Mouse (Mus musculus): ENCODE results near the gene Frmd8. TPM values are rescaled to one million over a fixed set of nuclear protein-coding genes. Genes with fewer than 3 reads are reported as not detected.

Frmd8 gene
- total RNA-seq, 2 experiments from 2014 or later = 8.9 to 11.1 TPM

- intact Hi-C loops (cut with DNase I) = loop anchor here (2.0 kb wide), 1 partner anchor 18 kb away; no protein-coding TSS in a partner anchor
- no peak for DNase-seq (ENCODE audit: low spot score)
These were observed 74.2 kb downstream of the Frmd8 start for GRCm38 (mm10) chr19:5800632-5801431.

DNA sequence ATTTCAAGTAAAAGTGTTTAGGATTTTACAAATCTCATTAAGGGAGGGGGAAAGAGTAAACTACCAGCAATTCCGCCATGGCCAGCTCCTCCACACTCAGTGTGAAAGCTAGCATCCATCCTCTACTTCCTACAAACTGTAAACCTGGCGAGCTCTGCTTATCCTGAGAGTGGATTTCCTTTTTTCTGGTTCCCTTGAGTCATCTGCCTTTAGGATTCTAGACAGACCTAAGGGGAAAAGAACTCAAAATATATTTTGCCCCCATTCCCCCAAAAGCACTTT is 74.8 kb downstream of the Frmd8 start:
- DNase-seq (ENCODE audit: low spot score) = no peak
- intact Hi-C loops (cut with DNase I) = loop anchor here (2.0 kb wide), 1 partner anchor 19 kb away; no protein-coding TSS in a partner anchor

Other genes starting within 250 kb of the Frmd8 start
- 10 to 100 TPM; 22.7 to 29.9 TPM for gene Rela, start 237.8 kb downstream of the Frmd8 start, total RNA-seq (2021)
- 10 to 100 TPM; 23.3 to 31.3 TPM for gene Sipa1, start 211.6 kb downstream of the Frmd8 start, total RNA-seq (2021)
- gene Map3k11, start 186.5 kb downstream of the Frmd8 start, total RNA-seq (2021) = 10 to 100 TPM; 24.0 to 30.4 TPM
- gene Pcnx3, start 186.4 kb downstream of the Frmd8 start, total RNA-seq (2021) = 10 to 100 TPM; 17.8 to 18.0 TPM
- not detected for gene Kcnk7, start 170.9 kb downstream of the Frmd8 start, total RNA-seq (2021)
- 100 to 1,000 TPM; 140 to 149 TPM for gene Ehbp1l1, start 149.0 kb downstream of the Frmd8 start, total RNA-seq (2021)
- gene Fam89b, start 145.6 kb downstream of the Frmd8 start, total RNA-seq (2021) = 10 to 100 TPM; 29.5 to 31.5 TPM
- 10 to 100 TPM; 36.6 to 37.2 TPM for gene Ltbp3, start 134.4 kb downstream of the Frmd8 start, total RNA-seq (2021)
- gene Scyl1, start 103.9 kb downstream of the Frmd8 start, total RNA-seq (2021) = 10 to 100 TPM; 63.5 to 64.1 TPM
- 1 to 10 TPM; 3.5 to 4.1 TPM for gene Slc25a45, start 2.5 kb upstream of the Frmd8 start, total RNA-seq (2021)
- gene Tigd3, start 18.9 kb upstream of the Frmd8 start, total RNA-seq (2021) = under 1 TPM; 0.22 to 0.68 TPM
- 10 to 100 TPM; 87.4 to 96.1 TPM for gene Dpf2, start 37.7 kb upstream of the Frmd8 start, total RNA-seq (2021)
- gene Cdc42ep2, start 49.5 kb upstream of the Frmd8 start, total RNA-seq (2021) = 1 to 10 TPM; 9.1 to 9.8 TPM
- 10 to 100 TPM in 1 of 2 experiments, 1 to 10 TPM in 1; 8.9 to 11.2 TPM for gene Pola2, start 88.9 kb upstream of the Frmd8 start, total RNA-seq (2021)
- gene Slc22a20, start 110.9 kb upstream of the Frmd8 start, total RNA-seq (2021) = not detected
- gene Capn1, start 140.6 kb upstream of the Frmd8 start, total RNA-seq (2021) = 10 to 100 TPM; 27.5 to 32.8 TPM
- 10 to 100 TPM; 20.6 to 22.4 TPM for gene Syvn1, start 171.3 kb upstream of the Frmd8 start, total RNA-seq (2021)
- gene Mrpl49, start 182.5 kb upstream of the Frmd8 start, total RNA-seq (2021) = 10 to 100 TPM; 39.0 to 39.2 TPM
- gene Fau, start 182.6 kb upstream of the Frmd8 start, total RNA-seq (2021) = 100 to 1,000 TPM; 499 to 563 TPM
- gene Znhit2, start 185.9 kb upstream of the Frmd8 start, total RNA-seq (2021) = 10 to 100 TPM; 11.9 to 12.4 TPM
- 1 to 10 TPM; 4.2 to 5.1 TPM for gene Tm7sf2, start 193.1 kb upstream of the Frmd8 start, total RNA-seq (2021)
- gene Vps51, start 202.0 kb upstream of the Frmd8 start, total RNA-seq (2021) = 10 to 100 TPM; 23.0 to 25.3 TPM
- not detected for gene Tmem262, start 204.8 kb upstream of the Frmd8 start, total RNA-seq (2021)
- not detected for gene Gm28374, start 207.0 kb upstream of the Frmd8 start, total RNA-seq (2021)
- 10 to 100 TPM; 16.4 to 19.4 TPM for gene Zfpl1, start 209.7 kb upstream of the Frmd8 start, total RNA-seq (2021)
- under 1 TPM; 0.21 to 0.42 TPM for gene Cdca5, start 209.7 kb upstream of the Frmd8 start, total RNA-seq (2021)
- not detected for gene AC131692.1, start 219.1 kb upstream of the Frmd8 start, total RNA-seq (2021)
- gene Naaladl1, start 230.5 kb upstream of the Frmd8 start, total RNA-seq (2021) = not detected
- gene Sac3d1, start 243.4 kb upstream of the Frmd8 start, total RNA-seq (2021) = 1 to 10 TPM; 7.9 to 8.5 TPM